Mouse (Mus musculus) liver, embryonic 11.5 days (tissue): ENCODE data around the gene Gnat1. TPM values are rescaled to one million over a fixed set of nuclear protein-coding genes. Genes with fewer than 3 reads are reported as not detected.

Source experiments
- ATAC-seq: fragments of 200-750 bp; cut with Nextera tagmentation; replicated peaks from 2 replicates; pipeline ENCODE4 v1.8.0; 2017; ENCODE audit warnings: moderate number of reproducible peaks, mild to moderate bottlenecking, moderate TSS enrichment, moderate library complexity; ENCODE audit not compliant: low FRiP score
- DNase-seq: peaks from one replicate; pipeline ENCODE4 v3.0.0-alpha.2; 2017; ENCODE audit warnings: low spot score
- H3K27ac ChIP-seq: fragments of 300-500 bp; sonication (generic); 2 replicates; pipeline ENCODE4 v1.5.1; 2014; ENCODE audit warnings: mild to moderate bottlenecking, low read depth, low read length, control low read depth
- H3K27me3 ChIP-seq: fragments of 300-500 bp; sonication (generic); replicated peaks from 2 replicates; pipeline ENCODE4 v1.6.1; 2014; ENCODE audit warnings: low read length, mixed read lengths; ENCODE audit not compliant: control insufficient read depth, insufficient read depth
- H3K36me3 ChIP-seq: fragments of 300-500 bp; sonication (generic); 2 replicates; pipeline ENCODE4 v1.6.1; 2014; ENCODE audit warnings: mild to moderate bottlenecking, low read length, moderate library complexity, mixed read lengths; ENCODE audit not compliant: control insufficient read depth, insufficient read depth
- H3K4me1 ChIP-seq: fragments of 300-500 bp; sonication (generic); replicated peaks from 2 replicates; pipeline ENCODE4 v1.6.1; 2014; ENCODE audit warnings: low read length, mixed read lengths; ENCODE audit not compliant: control insufficient read depth, insufficient read depth
- H3K4me2 ChIP-seq: fragments of 300-500 bp; sonication (generic); 2 replicates; pipeline ENCODE4 v1.6.1; 2014; ENCODE audit warnings: mild to moderate bottlenecking, control low read depth, moderate library complexity
- H3K4me3 ChIP-seq: fragments of 300-500 bp; sonication (generic); 2 replicates; pipeline ENCODE4 v1.5.1; 2014; ENCODE audit warnings: low read depth, low read length, control low read depth
- H3K9ac ChIP-seq: fragments of 300-500 bp; sonication (generic); 2 replicates; pipeline ENCODE4 v1.6.1; 2014; ENCODE audit warnings: low read depth, low read length, control low read depth
- H3K9me3 ChIP-seq: fragments of 300-500 bp; sonication (generic); 2 replicates; pipeline ENCODE4 v1.6.1; 2016; ENCODE audit warnings: low read length, inconsistent platforms, mixed read lengths; ENCODE audit not compliant: control insufficient read depth
- WGBS: fragments of 180-500 bp; shearing (Covaris S2); extraction: QIAGEN DNeasy Blood & Tissue Kit; methylation state at CpG from one replicate; pipeline ENCODE4 v1.1.7; 2014; 5-methylcytosine and 5-hydroxymethylcytosine counted together
- polyA plus RNA-seq: library from polyadenylated mRNA; unstranded; fragments of >200 nt; fragmentation: Nextera tagmentation; extraction: Ambion mirVana; gene quantifications from 2 replicates; pipeline ENCODE4 v1.2.1, GENCODE M21; 2014

Gnat1 gene
- polyA plus RNA-seq, 1 experiment from 2014 or later, result 4.7 TPM

GRCm38 (mm10) chr9:107640257-107640772 is 39.2 kb downstream of the Gnat1 start:
- ATAC-seq (no peak), DNase-seq (no peak)
- Histone ChIP-seq H3K27me3 (no peaks in the 10 kb centered on the region), H3K4me2 (peak overlapping the region; percentile 14), H3K9ac (no peak overlapping the region), H3K4me3 (no peak overlapping the region), H3K27ac (no peak overlapping the region; the same call in 1 of the 2 replicates), H3K36me3 (no peaks in the 10 kb centered on the region), H3K4me1 (peaks cover 14% of the 10 kb centered on the region), H3K9me3 (no peaks in the 10 kb centered on the region)
- WGBS, result 24% methylated on average over 8 of the region's 8 CpGs

GRCm38 (mm10) chr9:107637070-107637469 is 42.4 kb downstream of the Gnat1 start:
- 58% methylated on average over 7 of the region's 7 CpGs for WGBS
- no peak for ATAC-seq
- H3K4me1 ChIP-seq, result peaks cover 16% of the 10 kb centered on the region
- no peak overlapping the region for H3K9ac ChIP-seq
- H3K4me3 ChIP-seq, result no peak overlapping the region
- no peaks in the 10 kb centered on the region for H3K27me3 ChIP-seq
- no peaks in the 10 kb centered on the region for H3K36me3 ChIP-seq
- DNase-seq, result no peak
- H3K4me2 ChIP-seq, result no peak overlapping the region
- peak overlapping the region; percentile 27; the same call in 1 of the 2 replicates for H3K27ac ChIP-seq
- H3K9me3 ChIP-seq, result no peaks in the 10 kb centered on the region

- WGBS, result 2% methylated on average over 38 of the region's 38 CpGs
- DNase-seq (peak; percentile 95), ATAC-seq (peak; percentile 96)
- Histone ChIP-seq H3K9ac (peak within 1 kb of the TSS; percentile 96), H3K4me2 (peak within 1 kb of the TSS; percentile 97), H3K9me3 (no peaks in the 10 kb centered on the region), H3K36me3 (peaks cover 2% of the 10 kb centered on the region; the same call in 1 of the 2 replicates), H3K27me3 (no peaks in the 10 kb centered on the region), H3K4me3 (peak within 1 kb of the TSS; percentile 89), H3K4me1 (peaks cover 32% of the 10 kb centered on the region), H3K27ac (peak within 1 kb of the TSS; percentile 90)
Observed at GRCm38 (mm10) chr9:107635279-107636028, 44.1 kb downstream of the Gnat1 start, which contains the start of gene Gnai2. Gene Gnai2 (minus strand): TSS chr9:107635367.

- H3K4me1 ChIP-seq, result peaks cover 40% of the 10 kb centered on the region
- H3K27me3 ChIP-seq, result no peaks in the 10 kb centered on the region
- WGBS, result under 1% methylated on average over 35 of the region's 35 CpGs
- ATAC-seq, result 0 out of 2 replicates have a peak, but pooled peaks have one; percentile 1
- H3K4me2 ChIP-seq, result peak overlapping the region; percentile 97
- DNase-seq, result no peak
- peak overlapping the region; percentile 89 for H3K4me3 ChIP-seq
- H3K36me3 ChIP-seq, result peaks cover 2% of the 10 kb centered on the region; the same call in 1 of the 2 replicates
- peak overlapping the region; percentile 90 for H3K27ac ChIP-seq
- H3K9ac ChIP-seq, result peak overlapping the region; percentile 96
- H3K9me3 ChIP-seq, result no peaks in the 10 kb centered on the region
Observed at GRCm38 (mm10) chr9:107634406-107635278, 44.9 kb downstream of the Gnat1 start.

GRCm38 (mm10) chr9:107633661-107634405 is 45.7 kb downstream of the Gnat1 start:
- ATAC-seq, result peak; percentile 19

GRCm38 (mm10) chr9:107633091-107633660 is 46.3 kb downstream of the Gnat1 start:
- Histone ChIP-seq H3K4me1 (peaks cover 54% of the 10 kb centered on the region), H3K9me3 (no peaks in the 10 kb centered on the region), H3K4me2 (peak overlapping the region; percentile 97), H3K9ac (peak overlapping the region; percentile 96), H3K27ac (peak overlapping the region; percentile 90), H3K27me3 (no peaks in the 10 kb centered on the region), H3K4me3 (peak overlapping the region; percentile 89), H3K36me3 (peaks cover 6% of the 10 kb centered on the region; the same call in 1 of the 2 replicates)
- ATAC-seq (peak; percentile 61), DNase-seq (peak; percentile 85)
- 1% methylated on average over 33 of the region's 33 CpGs for WGBS

More at GRCm38 (mm10) chr9:107633661-107634405, 45.7 kb downstream of the Gnat1 start:
- Histone ChIP-seq H3K36me3 (peaks cover 2% of the 10 kb centered on the region; the same call in 1 of the 2 replicates), H3K9ac (peak overlapping the region; percentile 96), H3K27ac (peak overlapping the region; percentile 90), H3K27me3 (no peaks in the 10 kb centered on the region), H3K4me2 (peak overlapping the region; percentile 97), H3K4me1 (peaks cover 48% of the 10 kb centered on the region), H3K4me3 (peak overlapping the region; percentile 89), H3K9me3 (no peaks in the 10 kb centered on the region)
- DNase-seq, result peak; percentile 65
- WGBS, result 1% methylated on average over 15 of the region's 15 CpGs

GRCm38 (mm10) chr9:107632478-107632877 is 47.0 kb downstream of the Gnat1 start:
- DNase-seq (no peak), ATAC-seq (no peak)
- H3K27me3 ChIP-seq, result no peaks in the 10 kb centered on the region
- H3K36me3 ChIP-seq, result peaks cover 6% of the 10 kb centered on the region; the same call in 1 of the 2 replicates
- peak overlapping the region; percentile 97 for H3K4me2 ChIP-seq
- no peaks in the 10 kb centered on the region for H3K9me3 ChIP-seq
- peak overlapping the region; percentile 96 for H3K9ac ChIP-seq
- peaks cover 61% of the 10 kb centered on the region for H3K4me1 ChIP-seq
- WGBS, result 51% methylated on average over 6 of the region's 6 CpGs
- peak overlapping the region; percentile 90 for H3K27ac ChIP-seq
- H3K4me3 ChIP-seq, result peak overlapping the region; percentile 89
